Mouse (Mus musculus): ENCODE data around the gene Rora. TPM values are rescaled to one million over a fixed set of nuclear protein-coding genes. Genes with fewer than 3 reads are reported as not detected.
A peak's percentile ranks its signal among the peaks of the same experiment; 100 is the strongest.

Rora gene
- total RNA-seq, 1 experiment from 2014 or later, result 3.4 TPM

GRCm38 (mm10) chr9:69272884-69273283 lies 619.3 kb downstream of the Rora start:
- no peak for ATAC-seq (replicated peaks; ENCODE audit: insufficient number of reproducible peaks, low FRiP score, low TSS enrichment, poor library complexity, severe bottlenecking)

GRCm38 (mm10) chr9:69274766-69275485 lies 621.3 kb downstream of the Rora start:
- no peak for ATAC-seq (replicated peaks; ENCODE audit: insufficient number of reproducible peaks, low FRiP score, low TSS enrichment, poor library complexity, severe bottlenecking)

- no peak for ATAC-seq (replicated peaks; ENCODE audit: insufficient number of reproducible peaks, low FRiP score, low TSS enrichment, poor library complexity, severe bottlenecking)
Measured at GRCm38 (mm10) chr9:69277256-69277655, 623.7 kb downstream of the Rora start.

- ATAC-seq (replicated peaks; ENCODE audit: insufficient number of reproducible peaks, low FRiP score, low TSS enrichment, poor library complexity, severe bottlenecking), result no peak
Measured at GRCm38 (mm10) chr9:69285011-69285410, 631.4 kb downstream of the Rora start.

GRCm38 (mm10) chr9:69288113-69288512 lies 634.5 kb downstream of the Rora start:
- no peak for ATAC-seq (replicated peaks; ENCODE audit: insufficient number of reproducible peaks, low FRiP score, low TSS enrichment, poor library complexity, severe bottlenecking)

GRCm38 (mm10) chr9:69288586-69288985 lies 635.0 kb downstream of the Rora start:
- no peak for ATAC-seq (replicated peaks; ENCODE audit: insufficient number of reproducible peaks, low FRiP score, low TSS enrichment, poor library complexity, severe bottlenecking)

- peak; percentile 78 for ATAC-seq (replicated peaks; ENCODE audit: insufficient number of reproducible peaks, low FRiP score, low TSS enrichment, poor library complexity, severe bottlenecking)
Measured at GRCm38 (mm10) chr9:69289056-69290017, 635.8 kb downstream of the Rora start.

GRCm38 (mm10) chr9:69290018-69290880 lies 636.7 kb downstream of the Rora start:
- ATAC-seq (replicated peaks; ENCODE audit: insufficient number of reproducible peaks, low FRiP score, low TSS enrichment, poor library complexity, severe bottlenecking), result 0 out of 2 replicates have a peak, but pooled peaks have one; percentile 28

- no peak for ATAC-seq (replicated peaks; ENCODE audit: insufficient number of reproducible peaks, low FRiP score, low TSS enrichment, poor library complexity, severe bottlenecking)
Measured at GRCm38 (mm10) chr9:69290881-69291450, 637.4 kb downstream of the Rora start.

- ATAC-seq (replicated peaks; ENCODE audit: insufficient number of reproducible peaks, low FRiP score, low TSS enrichment, poor library complexity, severe bottlenecking), result no peak
Measured at GRCm38 (mm10) chr9:69291451-69291850, 637.9 kb downstream of the Rora start.

- no peak for ATAC-seq (replicated peaks; ENCODE audit: insufficient number of reproducible peaks, low FRiP score, low TSS enrichment, poor library complexity, severe bottlenecking)
Measured at GRCm38 (mm10) chr9:69292353-69292752, 638.8 kb downstream of the Rora start.

GRCm38 (mm10) chr9:69292776-69293687 lies 639.4 kb downstream of the Rora start:
- no peak for ATAC-seq (replicated peaks; ENCODE audit: insufficient number of reproducible peaks, low FRiP score, low TSS enrichment, poor library complexity, severe bottlenecking)

- ATAC-seq (replicated peaks; ENCODE audit: insufficient number of reproducible peaks, low FRiP score, low TSS enrichment, poor library complexity, severe bottlenecking), result no peak
Measured at GRCm38 (mm10) chr9:69293688-69294074, 640.1 kb downstream of the Rora start.

GRCm38 (mm10) chr9:69294426-69294825 lies 640.8 kb downstream of the Rora start:
- ATAC-seq (replicated peaks; ENCODE audit: insufficient number of reproducible peaks, low FRiP score, low TSS enrichment, poor library complexity, severe bottlenecking), result no peak

GRCm38 (mm10) chr9:69294856-69295255 lies 641.3 kb downstream of the Rora start:
- ATAC-seq (replicated peaks; ENCODE audit: insufficient number of reproducible peaks, low FRiP score, low TSS enrichment, poor library complexity, severe bottlenecking), result no peak

- ATAC-seq (replicated peaks; ENCODE audit: insufficient number of reproducible peaks, low FRiP score, low TSS enrichment, poor library complexity, severe bottlenecking), result no peak
Measured at GRCm38 (mm10) chr9:69295826-69296225, 642.2 kb downstream of the Rora start.

GRCm38 (mm10) chr9:69296418-69296817 lies 642.8 kb downstream of the Rora start:
- no peak for ATAC-seq (replicated peaks; ENCODE audit: insufficient number of reproducible peaks, low FRiP score, low TSS enrichment, poor library complexity, severe bottlenecking)

Data from monocyte, adult 5-6 weeks (primary cell).